Mouse (Mus musculus) C2C12 (cell line): Measurements from ENCODE around the gene Ttf2. TPM values are rescaled to one million over a fixed set of nuclear protein-coding genes. Genes with fewer than 3 reads are reported as not detected.

Experiments
- H3K27me3 ChIP-seq: one replicate; pipeline ENCODE4 v1.6.1; 2011; ENCODE audit not compliant: control insufficient read depth, insufficient read depth, insufficient read length
- H3K36me3 ChIP-seq: one replicate; pipeline ENCODE4 v1.6.1; 2011; ENCODE audit not compliant: control insufficient read depth, insufficient read depth
- H3K4me3 ChIP-seq: one replicate; pipeline ENCODE4 v1.5.1; 2011; ENCODE audit warnings: mild to moderate bottlenecking, control low read depth; ENCODE audit not compliant: poor library complexity, insufficient read depth, severe bottlenecking
- H3K79me2 ChIP-seq: one replicate; pipeline ENCODE4 v1.6.1; 2011; ENCODE audit not compliant: control insufficient read depth, insufficient read depth
- H3K79me3 ChIP-seq: one replicate; pipeline ENCODE4 v1.6.1; 2011; ENCODE audit warnings: low read depth, control low read depth
- H3ac ChIP-seq: one replicate; pipeline ENCODE3; 2011; ENCODE audit warnings: low read depth; ENCODE audit not compliant: control insufficient read depth, insufficient read length
- CEBPB ChIP-seq: IDR thresholded peaks from one replicate; pipeline ENCODE4 v1.6.1; 2011; ENCODE audit warnings: low read depth, mild to moderate bottlenecking, control low read depth, moderate library complexity
- CTCF ChIP-seq: IDR thresholded peaks from one replicate; pipeline ENCODE4 v1.5.1; 2011; ENCODE audit not compliant: control insufficient read depth, insufficient read depth, insufficient read length
- FOSL1 ChIP-seq: IDR thresholded peaks from one replicate; pipeline ENCODE4 v1.8.0; 2011; ENCODE audit warnings: mild to moderate bottlenecking, low read length; ENCODE audit not compliant: poor library complexity, insufficient read depth, severe bottlenecking
- MAX ChIP-seq: IDR thresholded peaks from one replicate; pipeline ENCODE4 v1.6.1; 2011; ENCODE audit warnings: mild to moderate bottlenecking, control low read depth
- MYOD1 ChIP-seq: IDR thresholded peaks from one replicate; pipeline ENCODE4 v1.6.1; 2011; ENCODE audit warnings: low read depth; ENCODE audit not compliant: control insufficient read depth, insufficient read length
- MYOG ChIP-seq: IDR thresholded peaks from one replicate; pipeline ENCODE4 v1.6.1; 2011; ENCODE audit not compliant: control insufficient read depth, insufficient read length; ENCODE audit errors: extremely low read depth
- USF1 ChIP-seq: IDR thresholded peaks from one replicate; pipeline ENCODE4 v1.6.1; 2011; ENCODE audit warnings: low read depth, mild to moderate bottlenecking, control low read depth, moderate library complexity
- polyA plus RNA-seq: library from polyadenylated mRNA; unstranded; fragments of >200 nt; fragmentation: generic; extraction: Trizol; gene quantifications from one replicate; pipeline ENCODE4 v1.2.1, GENCODE M21; 2012; ENCODE audit warnings: missing spikeins

The Ttf2 gene
- polyA plus RNA-seq, 1 experiment = 10.2 TPM

GRCm38 (mm10) chr3:101007112-101007782 is 37.8 kb upstream of the Ttf2 start:
- no peak for TF ChIP-seq FOSL1
- TF ChIP-seq MYOG = no peak
- TF ChIP-seq USF1 = no peak
- H3K79me2 ChIP-seq = no peaks in the 10 kb centered on the region
- no peaks in the 10 kb centered on the region for H3K36me3 ChIP-seq
- no peaks in the 10 kb centered on the region for H3K79me3 ChIP-seq
- no peaks in the 10 kb centered on the region for H3K27me3 ChIP-seq
- no peak overlapping the region for H3ac ChIP-seq
- no peak overlapping the region for H3K4me3 ChIP-seq

DNA sequence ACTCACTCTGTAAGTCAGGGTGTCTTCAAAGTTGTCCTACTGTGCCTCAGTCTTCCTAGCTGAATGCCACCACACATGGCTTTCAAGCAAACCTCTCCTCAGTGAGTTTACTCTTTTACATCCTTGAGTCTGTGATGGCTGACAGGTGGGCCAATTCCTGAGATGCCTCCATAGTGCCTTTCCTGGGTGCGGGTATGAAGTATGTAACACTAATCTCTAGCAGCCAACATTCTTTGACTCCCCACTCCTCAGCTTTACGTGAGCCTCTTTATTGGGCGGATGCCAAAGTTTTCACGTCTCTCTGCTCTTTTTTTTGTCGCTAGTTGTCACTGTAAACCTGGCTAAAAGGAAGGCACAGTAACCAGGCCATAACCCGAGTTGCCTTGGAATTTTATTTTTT is 35.9 kb upstream of the Ttf2 start:
- Histone ChIP-seq H3K79me2 (no peaks in the 10 kb centered on the region), H3K79me3 (no peaks in the 10 kb centered on the region), H3K36me3 (no peaks in the 10 kb centered on the region), H3ac (no peak overlapping the region), H3K4me3 (no peak overlapping the region), H3K27me3 (no peaks in the 10 kb centered on the region)
- TF ChIP-seq CEBPB (no peak), CTCF (no peak), MYOD1 (no peak), USF1 (no peak)

GRCm38 (mm10) chr3:101003575-101004356 is 34.3 kb upstream of the Ttf2 start:
- Histone ChIP-seq H3K4me3 (no peak overlapping the region), H3K79me3 (no peaks in the 10 kb centered on the region), H3ac (no peak overlapping the region), H3K27me3 (no peaks in the 10 kb centered on the region), H3K79me2 (no peaks in the 10 kb centered on the region), H3K36me3 (no peaks in the 10 kb centered on the region)
- no peak for TF ChIP-seq MYOG
- no peak for TF ChIP-seq CTCF

DNA sequence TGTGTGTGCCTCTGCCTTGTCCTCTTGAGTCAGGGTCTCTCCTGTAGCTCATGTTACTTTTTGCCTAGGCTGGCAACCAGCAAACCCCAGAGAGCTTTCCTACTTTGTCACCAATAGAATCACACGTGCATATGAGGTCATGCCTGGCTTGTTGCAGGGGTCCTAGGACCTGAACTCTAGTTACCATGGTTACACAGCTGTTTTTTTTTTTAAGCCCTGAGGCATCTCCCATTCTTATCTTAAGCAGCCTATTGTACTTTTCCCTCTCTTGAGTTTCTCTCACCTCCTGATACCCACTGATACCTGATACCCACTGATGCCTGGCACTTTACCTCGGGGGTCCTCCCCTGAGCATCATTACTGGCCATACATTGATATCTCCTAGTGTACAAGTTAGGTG is 30.3 kb upstream of the Ttf2 start:
- no peaks in the 10 kb centered on the region for H3K79me2 ChIP-seq
- no peaks in the 10 kb centered on the region for H3K27me3 ChIP-seq
- TF ChIP-seq FOSL1 (no peak), CEBPB (no peak), USF1 (no peak), MYOG (no peak), MAX (no peak), CTCF (no peak), MYOD1 (no peak)
- no peak overlapping the region for H3K4me3 ChIP-seq
- no peaks in the 10 kb centered on the region for H3K36me3 ChIP-seq
- H3ac ChIP-seq = no peak overlapping the region
- no peaks in the 10 kb centered on the region for H3K79me3 ChIP-seq

- no peaks in the 10 kb centered on the region for H3K79me3 ChIP-seq
- H3K36me3 ChIP-seq = no peaks in the 10 kb centered on the region
- H3ac ChIP-seq = no peak overlapping the region
- no peak overlapping the region for H3K4me3 ChIP-seq
- no peaks in the 10 kb centered on the region for H3K27me3 ChIP-seq
- no peak for TF ChIP-seq MYOG
- TF ChIP-seq CTCF = peak; percentile 38
- TF ChIP-seq USF1 = no peak
- no peak for TF ChIP-seq MAX
- TF ChIP-seq MYOD1 = no peak
- TF ChIP-seq FOSL1 = no peak
- no peaks in the 10 kb centered on the region for H3K79me2 ChIP-seq
These were observed 29.5 kb upstream of the Ttf2 start for GRCm38 (mm10) chr3:100998904-100999340.

DNA sequence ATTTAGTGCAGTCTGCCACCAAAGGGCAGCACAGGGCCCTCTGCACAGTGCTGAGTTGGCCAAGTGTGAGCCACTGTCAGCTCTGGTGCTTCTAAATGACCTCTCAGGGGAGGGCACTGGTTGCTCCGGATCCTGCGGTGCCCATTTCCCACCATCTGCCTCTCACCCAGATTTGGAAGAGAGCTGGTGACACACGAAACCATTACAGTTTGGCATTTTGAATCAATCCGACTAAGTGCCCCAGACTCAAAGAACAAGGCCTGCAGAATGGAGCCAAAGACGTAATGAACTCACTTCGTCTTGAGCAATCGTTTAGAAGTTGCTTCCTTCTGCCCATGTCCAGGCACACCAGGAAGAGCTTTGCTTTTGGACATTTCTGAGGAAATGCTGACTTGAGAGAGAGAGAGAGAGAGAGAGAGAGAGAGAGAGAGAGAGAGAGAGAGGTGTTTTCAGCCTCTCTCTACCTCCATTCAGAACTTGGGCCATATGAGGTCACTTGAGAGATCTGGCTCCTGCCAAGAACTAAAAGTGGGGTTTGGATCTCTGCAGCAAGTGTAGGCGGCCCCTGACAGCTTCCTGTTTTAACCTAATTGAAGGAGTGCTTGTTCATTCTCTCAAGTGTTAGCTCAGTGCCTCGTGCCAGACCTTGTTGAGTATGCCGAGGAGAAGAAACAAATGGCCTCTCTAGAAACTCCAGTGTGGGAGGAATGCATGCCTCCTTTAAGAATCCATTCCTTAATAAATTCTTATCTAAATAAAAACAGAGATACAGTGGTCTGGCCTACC is 28.5 kb upstream of the Ttf2 start:
- no peak overlapping the region for H3K4me3 ChIP-seq
- H3K27me3 ChIP-seq = no peaks in the 10 kb centered on the region
- no peak for TF ChIP-seq MAX
- no peak for TF ChIP-seq FOSL1
- TF ChIP-seq MYOD1 = no peak
- no peak for TF ChIP-seq MYOG
- no peak for TF ChIP-seq CEBPB
- TF ChIP-seq CTCF = no peak
- TF ChIP-seq USF1 = no peak
- H3K79me3 ChIP-seq = no peaks in the 10 kb centered on the region
- no peak overlapping the region for H3ac ChIP-seq
- no peaks in the 10 kb centered on the region for H3K79me2 ChIP-seq
- no peaks in the 10 kb centered on the region for H3K36me3 ChIP-seq
